Mouse (Mus musculus): ENCODE data around the gene Ankrd63.

DNA sequence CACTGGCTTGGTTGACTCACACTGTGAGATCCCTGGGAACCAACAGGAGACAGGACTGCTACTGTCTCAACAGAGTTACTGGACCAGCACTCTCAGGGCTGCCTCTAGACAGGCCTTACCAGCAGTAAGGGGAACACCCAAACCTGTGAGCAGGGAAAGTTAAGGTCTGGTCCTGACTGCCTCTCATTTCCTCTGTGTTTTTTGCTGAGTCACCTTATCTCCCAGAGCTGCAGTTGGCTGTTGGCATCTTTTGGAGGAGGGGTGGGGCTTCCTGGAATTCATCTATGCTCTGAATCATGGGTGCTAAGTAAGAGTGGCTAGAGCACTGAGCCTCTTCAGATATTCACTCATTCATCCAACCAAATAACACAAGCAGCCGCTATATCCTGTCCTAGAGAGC lies 44.7 kb downstream of the Ankrd63 start:
- TF ChIP-seq CTCF (IDR thresholded peaks at IDR 0.05; ENCODE audit: low read depth) (no peak), EP300 (IDR thresholded peaks at IDR 0.05; ENCODE audit: low read depth) (no peak)
